Mouse (Mus musculus): ENCODE results near the gene C1qtnf3. TPM values are rescaled to one million over a fixed set of nuclear protein-coding genes. Genes with fewer than 3 reads are reported as not detected.
A peak's percentile ranks its signal among the peaks of the same experiment; 100 is the strongest.

Gene C1qtnf3
- polyA plus RNA-seq, 1 experiment from 2014 or later = 2.5 TPM

- peak; percentile 16 for DNase-seq (ENCODE audit: low spot score)
- WGBS = 37% methylated on average over 2 of the region's 2 CpGs
- H3K9me3 ChIP-seq (ENCODE audit: low read length) = no peaks in the 10 kb centered on the region
- no peak overlapping the region for H3K27ac ChIP-seq (ENCODE audit: low read length)
- no peak overlapping the region for H3K4me2 ChIP-seq (replicated peaks; ENCODE audit: low read depth, low read length)
- H3K9ac ChIP-seq (replicated peaks; ENCODE audit: low read depth) = no peak overlapping the region
- no peaks in the 10 kb centered on the region for H3K36me3 ChIP-seq (ENCODE audit: insufficient read depth, low read length)
- no peaks in the 10 kb centered on the region for H3K27me3 ChIP-seq (replicated peaks; ENCODE audit: insufficient read depth, low read length)
- TF ChIP-seq EP300 (IDR thresholded peaks at IDR 0.05) (no peak), CTCF (IDR thresholded peaks at IDR 0.05) (peak; percentile 11; the same call in 1 of the 2 replicates)
- ATAC-seq = peak; percentile 55
- no peak overlapping the region for H3K4me3 ChIP-seq (ENCODE audit: low read depth, low read length)
- no peaks in the 10 kb centered on the region for H3K4me1 ChIP-seq (ENCODE audit: insufficient read depth, low read depth, low read length)
Measured at GRCm38 (mm10) chr15:10990411-10990810, 38.3 kb downstream of the C1qtnf3 start.

GRCm38 (mm10) chr15:10991566-10991965, 39.4 kb downstream of the C1qtnf3 start:
- peak; percentile 28; the same call in 1 of the 2 replicates for TF ChIP-seq CTCF (IDR thresholded peaks at IDR 0.05)
- TF ChIP-seq EP300 (IDR thresholded peaks at IDR 0.05) = no peak
- WGBS = 64% methylated on average over 1 of the region's 1 CpGs
- H3K9me3 ChIP-seq (ENCODE audit: low read length) = no peaks in the 10 kb centered on the region

GRCm38 (mm10) chr15:10999832-11000231, 47.7 kb downstream of the C1qtnf3 start:
- H3K4me2 ChIP-seq (replicated peaks; ENCODE audit: low read depth, low read length) = no peak overlapping the region

More at GRCm38 (mm10) chr15:10991566-10991965, 39.4 kb downstream of the C1qtnf3 start:
- Histone ChIP-seq H3K27me3 (replicated peaks; ENCODE audit: insufficient read depth, low read length) (no peaks in the 10 kb centered on the region), H3K9ac (replicated peaks; ENCODE audit: low read depth) (no peak overlapping the region), H3K4me2 (replicated peaks; ENCODE audit: low read depth, low read length) (no peak overlapping the region), H3K4me3 (ENCODE audit: low read depth, low read length) (no peak overlapping the region), H3K4me1 (ENCODE audit: insufficient read depth, low read depth, low read length) (no peaks in the 10 kb centered on the region), H3K27ac (ENCODE audit: low read length) (no peak overlapping the region), H3K36me3 (ENCODE audit: insufficient read depth, low read length) (no peaks in the 10 kb centered on the region)
- ATAC-seq (no peak), DNase-seq (ENCODE audit: low spot score) (no peak)

GRCm38 (mm10) chr15:11000421-11000820, 48.3 kb downstream of the C1qtnf3 start, which contains the start of gene Slc45a2:
Slc45a2 (plus strand) TSS chr15:11000721.
- WGBS = 62% methylated on average over 7 of the region's 7 CpGs
- no peaks in the 10 kb centered on the region for H3K4me1 ChIP-seq (ENCODE audit: insufficient read depth, low read depth, low read length)
- no peak for ATAC-seq

More at GRCm38 (mm10) chr15:10999832-11000231, 47.7 kb downstream of the C1qtnf3 start:
- no peak overlapping the region for H3K9ac ChIP-seq (replicated peaks; ENCODE audit: low read depth)
- no peaks in the 10 kb centered on the region for H3K4me1 ChIP-seq (ENCODE audit: insufficient read depth, low read depth, low read length)
- H3K27ac ChIP-seq (ENCODE audit: low read length) = no peak overlapping the region
- ATAC-seq = no peak
- TF ChIP-seq CTCF (IDR thresholded peaks at IDR 0.05) = no peak
- TF ChIP-seq EP300 (IDR thresholded peaks at IDR 0.05) = no peak
- DNase-seq (ENCODE audit: low spot score) = no peak
- H3K36me3 ChIP-seq (ENCODE audit: insufficient read depth, low read length) = no peaks in the 10 kb centered on the region
- 38% methylated on average over 5 of the region's 5 CpGs for WGBS
- no peaks in the 10 kb centered on the region for H3K9me3 ChIP-seq (ENCODE audit: low read length)
- no peak overlapping the region for H3K4me3 ChIP-seq (ENCODE audit: low read depth, low read length)
- no peaks in the 10 kb centered on the region for H3K27me3 ChIP-seq (replicated peaks; ENCODE audit: insufficient read depth, low read length)

GRCm38 (mm10) chr15:11003791-11004190, 51.7 kb downstream of the C1qtnf3 start:
- H3K4me1 ChIP-seq (ENCODE audit: insufficient read depth, low read depth, low read length) = no peaks in the 10 kb centered on the region
- no peak overlapping the region for H3K27ac ChIP-seq (ENCODE audit: low read length)
- WGBS = 83% methylated on average over 4 of the region's 4 CpGs
- no peak for DNase-seq (ENCODE audit: low spot score)
- no peak overlapping the region for H3K4me3 ChIP-seq (ENCODE audit: low read depth, low read length)
- no peaks in the 10 kb centered on the region for H3K9me3 ChIP-seq (ENCODE audit: low read length)
- no peak overlapping the region for H3K9ac ChIP-seq (replicated peaks; ENCODE audit: low read depth)
- H3K36me3 ChIP-seq (ENCODE audit: insufficient read depth, low read length) = no peaks in the 10 kb centered on the region
- no peaks in the 10 kb centered on the region for H3K27me3 ChIP-seq (replicated peaks; ENCODE audit: insufficient read depth, low read length)
- TF ChIP-seq EP300 (IDR thresholded peaks at IDR 0.05) = no peak
- TF ChIP-seq CTCF (IDR thresholded peaks at IDR 0.05) = no peak
- ATAC-seq = no peak
- no peak overlapping the region for H3K4me2 ChIP-seq (replicated peaks; ENCODE audit: low read depth, low read length)

More at GRCm38 (mm10) chr15:11000421-11000820, 48.3 kb downstream of the C1qtnf3 start, which contains the start of gene Slc45a2:
- no peaks in the 10 kb centered on the region for H3K27me3 ChIP-seq (replicated peaks; ENCODE audit: insufficient read depth, low read length)
- H3K36me3 ChIP-seq (ENCODE audit: insufficient read depth, low read length) = no peaks in the 10 kb centered on the region
- H3K4me3 ChIP-seq (ENCODE audit: low read depth, low read length) = no peak within 1 kb of the TSS
- no peak for DNase-seq (ENCODE audit: low spot score)
- TF ChIP-seq EP300 (IDR thresholded peaks at IDR 0.05) (no peak), CTCF (IDR thresholded peaks at IDR 0.05) (no peak)
- no peaks in the 10 kb centered on the region for H3K9me3 ChIP-seq (ENCODE audit: low read length)
- H3K27ac ChIP-seq (ENCODE audit: low read length) = no peak within 1 kb of the TSS
- H3K9ac ChIP-seq (replicated peaks; ENCODE audit: low read depth) = no peak within 1 kb of the TSS
- H3K4me2 ChIP-seq (replicated peaks; ENCODE audit: low read depth, low read length) = no peak within 1 kb of the TSS

- ATAC-seq (no peak), DNase-seq (ENCODE audit: low spot score) (no peak)
- 47% methylated on average over 6 of the region's 6 CpGs for WGBS
- H3K9me3 ChIP-seq (ENCODE audit: low read length) = no peaks in the 10 kb centered on the region
- no peak for TF ChIP-seq EP300 (IDR thresholded peaks at IDR 0.05)
- TF ChIP-seq CTCF (IDR thresholded peaks at IDR 0.05) = no peak
- no peak overlapping the region for H3K4me2 ChIP-seq (replicated peaks; ENCODE audit: low read depth, low read length)
- H3K4me3 ChIP-seq (ENCODE audit: low read depth, low read length) = no peak overlapping the region
- H3K27ac ChIP-seq (ENCODE audit: low read length) = no peak overlapping the region
- no peaks in the 10 kb centered on the region for H3K4me1 ChIP-seq (ENCODE audit: insufficient read depth, low read depth, low read length)
- no peaks in the 10 kb centered on the region for H3K27me3 ChIP-seq (replicated peaks; ENCODE audit: insufficient read depth, low read length)
- no peaks in the 10 kb centered on the region for H3K36me3 ChIP-seq (ENCODE audit: insufficient read depth, low read length)
- no peak overlapping the region for H3K9ac ChIP-seq (replicated peaks; ENCODE audit: low read depth)
Measured at GRCm38 (mm10) chr15:11004646-11005045, 52.5 kb downstream of the C1qtnf3 start.

GRCm38 (mm10) chr15:11008756-11009155, 56.6 kb downstream of the C1qtnf3 start:
- DNase-seq (ENCODE audit: low spot score) (peak; percentile 8), ATAC-seq (no peak)
- H3K4me2 ChIP-seq (replicated peaks; ENCODE audit: low read depth, low read length) = no peak overlapping the region
- H3K4me1 ChIP-seq (ENCODE audit: insufficient read depth, low read depth, low read length) = no peaks in the 10 kb centered on the region
- TF ChIP-seq CTCF (IDR thresholded peaks at IDR 0.05) (peak; percentile 62), EP300 (IDR thresholded peaks at IDR 0.05) (no peak)
- no peaks in the 10 kb centered on the region for H3K27me3 ChIP-seq (replicated peaks; ENCODE audit: insufficient read depth, low read length)
- no peak overlapping the region for H3K27ac ChIP-seq (ENCODE audit: low read length)
- no peak overlapping the region for H3K9ac ChIP-seq (replicated peaks; ENCODE audit: low read depth)
- no peaks in the 10 kb centered on the region for H3K36me3 ChIP-seq (ENCODE audit: insufficient read depth, low read length)
- WGBS = 17% methylated on average over 5 of the region's 5 CpGs
- no peak overlapping the region for H3K4me3 ChIP-seq (ENCODE audit: low read depth, low read length)
- no peaks in the 10 kb centered on the region for H3K9me3 ChIP-seq (ENCODE audit: low read length)

All from lung, postnatal 0 days (tissue).